Mouse (Mus musculus) liver, adult 2 months (tissue): Measurements from ENCODE around the gene Rem1. TPM values are rescaled to one million over a fixed set of nuclear protein-coding genes. Genes with fewer than 3 reads are reported as not detected.

Experiments
- DNase-seq: peaks from one replicate; pipeline ENCODE4 v3.0.0-alpha.2; 2011; ENCODE audit warnings: low read depth, low spot score; ENCODE audit errors: extremely low read depth
- H3K27ac ChIP-seq: fragments of 200-500 bp; replicated peaks from 2 replicates; pipeline ENCODE4 v1.5.1; 2012; ENCODE audit warnings: low read depth, mild to moderate bottlenecking, control low read depth, inconsistent platforms, low read length; ENCODE audit not compliant: insufficient read depth
- H3K27me3 ChIP-seq: fragments of 200-500 bp; 2 replicates; pipeline ENCODE4 v1.6.1; 2012; ENCODE audit warnings: mild to moderate bottlenecking, moderate library complexity, low read length, inconsistent platforms; ENCODE audit not compliant: control insufficient read depth, insufficient read depth
- H3K36me3 ChIP-seq: fragments of 200-500 bp; 2 replicates; pipeline ENCODE4 v1.6.1; 2012; ENCODE audit warnings: low read length, inconsistent platforms; ENCODE audit not compliant: control insufficient read depth, insufficient read depth
- H3K4me1 ChIP-seq: fragments of 200-500 bp; 2 replicates; pipeline ENCODE4 v1.6.1; 2011; ENCODE audit warnings: low read length; ENCODE audit not compliant: control insufficient read depth, insufficient read depth
- H3K4me3 ChIP-seq: fragments of 200-500 bp; 2 replicates; pipeline ENCODE4 v1.5.1; 2011; ENCODE audit warnings: low read depth, mild to moderate bottlenecking, control low read depth, low read length, moderate library complexity; ENCODE audit not compliant: insufficient read depth
- H3K79me2 ChIP-seq: fragments of 200-500 bp; 2 replicates; pipeline ENCODE4 v1.6.1; 2012; ENCODE audit warnings: inconsistent platforms, mild to moderate bottlenecking, low read length, moderate library complexity; ENCODE audit not compliant: control insufficient read depth, insufficient read depth
- H3K9ac ChIP-seq: fragments of 200-500 bp; 2 replicates; pipeline ENCODE4 v1.6.1; 2012; ENCODE audit warnings: low read depth, mild to moderate bottlenecking, control low read depth, inconsistent platforms, low read length
- CTCF ChIP-seq: fragments of 200-500 bp; IDR thresholded peaks from 2 replicates; pipeline ENCODE4 v1.5.1; 2011; ENCODE audit warnings: low read depth, low read length, control low read depth
- POLR2A ChIP-seq: fragments of 200-500 bp; IDR thresholded peaks from 2 replicates; pipeline ENCODE4 v1.6.1; 2011; ENCODE audit warnings: low read length, control low read depth; ENCODE audit not compliant: insufficient read depth; ENCODE audit errors: extremely low read depth
- WGBS: fragments of 180-500 bp; shearing (Covaris S2); methylation state at CpG from one replicate; pipeline ENCODE4 v1.1.7; 2018; 5-methylcytosine and 5-hydroxymethylcytosine counted together
- polyA plus RNA-seq: library from polyadenylated mRNA; depleted of rRNA; stranded (reverse); fragments of >200 nt; gene quantifications from 2 replicates; pipeline ENCODE4 v1.2.3, GENCODE M21; 2012; rRNA removed
- total RNA-seq: library from RNA; depleted of rRNA; stranded (reverse); fragments of >200 nt; gene quantifications from 2 replicates; pipeline ENCODE4 v1.2.3, GENCODE M21; 2014; rRNA removed

Gene Rem1
- total RNA-seq = 0.34 and 0.65 TPM in 2 replicates
- polyA plus RNA-seq = 0.32 and 0.35 TPM in 2 replicates

GRCm38 (mm10) chr2:152626774-152627591 is at the start of gene Rem1:
Rem1 (plus strand) TSS chr2:152626951.
- WGBS = 6% methylated on average over 59 of the region's 59 CpGs
- DNase-seq = no peak

GRCm38 (mm10) chr2:152580107-152580506 is 46.6 kb upstream of the Rem1 start, which contains the start of gene Defb19:
Defb19 (minus strand) TSS chr2:152580312.
- Histone ChIP-seq H3K4me1 (no peaks in the 10 kb centered on the region), H3K36me3 (no peaks in the 10 kb centered on the region), H3K9ac (no peak within 1 kb of the TSS), H3K27ac (no peak within 1 kb of the TSS), H3K4me3 (no peak within 1 kb of the TSS), H3K27me3 (no peaks in the 10 kb centered on the region), H3K79me2 (no peaks in the 10 kb centered on the region)
- 79% methylated on average over 7 of the region's 7 CpGs for WGBS
- TF ChIP-seq POLR2A = no peak
- no peak for TF ChIP-seq CTCF
- no peak for DNase-seq

More at GRCm38 (mm10) chr2:152626774-152627591, at the start of gene Rem1:
- H3K27me3 ChIP-seq = no peaks in the 10 kb centered on the region
- H3K79me2 ChIP-seq = no peaks in the 10 kb centered on the region
- H3K4me1 ChIP-seq = peaks cover 4% of the 10 kb centered on the region
- H3K36me3 ChIP-seq = no peaks in the 10 kb centered on the region
- TF ChIP-seq CTCF = no peak
- no peak for TF ChIP-seq POLR2A
- peak within 1 kb of the TSS; percentile 44 for H3K9ac ChIP-seq
- peak within 1 kb of the TSS; percentile 52 for H3K4me3 ChIP-seq
- no peak within 1 kb of the TSS for H3K27ac ChIP-seq

DNA sequence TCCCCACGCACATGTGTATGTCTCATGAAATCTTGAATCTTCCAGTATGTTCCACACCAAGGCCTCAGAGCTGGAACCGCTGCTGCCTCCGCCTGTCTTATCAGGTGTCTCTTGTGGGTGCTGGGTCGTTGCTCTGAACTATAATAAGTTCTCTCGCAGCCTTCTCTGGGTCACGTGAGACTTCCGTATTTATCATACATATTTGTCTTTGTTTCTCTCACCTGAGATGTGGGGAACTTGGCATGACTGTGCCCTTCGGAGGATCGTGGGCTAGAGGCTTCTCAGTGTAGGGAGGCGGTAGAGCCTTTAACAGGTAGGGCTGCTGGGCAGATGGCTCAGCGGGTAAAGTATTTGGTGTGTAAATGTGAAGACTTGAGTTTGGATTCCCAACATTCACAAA is 46.1 kb upstream of the Rem1 start:
- DNase-seq = no peak
- no peaks in the 10 kb centered on the region for H3K27me3 ChIP-seq
- WGBS = 86% methylated on average over 11 of the region's 11 CpGs
- H3K4me3 ChIP-seq = no peak overlapping the region
- no peak overlapping the region for H3K27ac ChIP-seq
- H3K79me2 ChIP-seq = no peaks in the 10 kb centered on the region
- no peak for TF ChIP-seq POLR2A
- no peak for TF ChIP-seq CTCF
- no peak overlapping the region for H3K9ac ChIP-seq
- no peaks in the 10 kb centered on the region for H3K36me3 ChIP-seq
- H3K4me1 ChIP-seq = no peaks in the 10 kb centered on the region

GRCm38 (mm10) chr2:152586926-152587560 is 39.7 kb upstream of the Rem1 start:
- Histone ChIP-seq H3K4me3 (no peak overlapping the region), H3K27me3 (no peaks in the 10 kb centered on the region), H3K36me3 (no peaks in the 10 kb centered on the region), H3K9ac (no peak overlapping the region), H3K4me1 (no peaks in the 10 kb centered on the region), H3K79me2 (no peaks in the 10 kb centered on the region), H3K27ac (no peak overlapping the region)
- 78% methylated on average over 4 of the region's 4 CpGs for WGBS
- peak; percentile 5 for DNase-seq
- TF ChIP-seq POLR2A (no peak), CTCF (peak; percentile 50)

- Histone ChIP-seq H3K4me1 (no peaks in the 10 kb centered on the region), H3K27me3 (no peaks in the 10 kb centered on the region), H3K79me2 (no peaks in the 10 kb centered on the region), H3K4me3 (no peak overlapping the region), H3K36me3 (no peaks in the 10 kb centered on the region), H3K9ac (no peak overlapping the region), H3K27ac (no peak overlapping the region)
- DNase-seq = no peak
- 55% methylated on average over 2 of the region's 2 CpGs for WGBS
- no peak for TF ChIP-seq POLR2A
- no peak for TF ChIP-seq CTCF
Measured at GRCm38 (mm10) chr2:152588450-152588849, 38.3 kb upstream of the Rem1 start.
